Mouse (Mus musculus) heart, postnatal 0 days (tissue): ENCODE results near the gene Nup107.

Experiments
- CTCF ChIP-seq: IDR thresholded peaks from 2 replicates; pipeline ENCODE4 v1.5.1; 2016; ENCODE audit warnings: antibody characterized with exemption, control low read depth, low read depth
- EP300 ChIP-seq: IDR thresholded peaks from 2 replicates; pipeline ENCODE4 v1.6.1; 2016; ENCODE audit warnings: antibody characterized with exemption, low read depth

- no peak for TF ChIP-seq EP300
- TF ChIP-seq CTCF, result no peak
These were observed 74.9 kb downstream of the Nup107 start for GRCm38 (mm10) chr10:117717583-117717982.
